Mouse (Mus musculus) lung, adult 2 months (tissue): ENCODE data around the gene Scrt2.

ENCODE experiments used
- CTCF ChIP-seq: fragments of 200-500 bp; IDR thresholded peaks from 2 replicates; pipeline ENCODE4 v1.5.1; 2011; ENCODE audit warnings: mild to moderate bottlenecking, low read length, control low read depth; ENCODE audit not compliant: insufficient read depth
- POLR2A ChIP-seq: fragments of 200-500 bp; IDR thresholded peaks from 2 replicates; pipeline ENCODE4 v1.6.1; 2011; ENCODE audit warnings: low read depth, mild to moderate bottlenecking, control low read depth, low read length, borderline replicate concordance; ENCODE audit errors: extremely low read depth

DNA sequence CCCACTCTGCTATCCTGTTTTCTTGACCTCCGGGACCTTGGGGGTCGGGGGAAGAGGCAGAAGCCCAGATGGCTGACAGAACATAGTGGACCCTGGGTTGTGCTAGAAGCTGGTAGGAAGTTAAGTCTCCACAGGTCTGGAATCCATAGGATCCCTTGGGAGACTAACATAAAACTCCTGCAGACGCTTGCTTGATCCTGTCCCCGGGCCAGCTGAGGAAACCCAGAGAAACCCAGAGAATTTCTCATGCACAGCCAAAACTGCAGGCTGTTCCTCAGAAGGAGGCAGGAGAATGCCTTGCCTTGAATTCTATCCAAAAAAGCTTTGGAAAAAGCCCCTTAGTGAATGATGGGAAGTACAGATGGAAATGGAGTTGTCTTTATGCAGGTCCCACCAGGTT, 2.1 kb downstream of the Scrt2 start:
- no peak for TF ChIP-seq CTCF
- no peak for TF ChIP-seq POLR2A
